Mouse (Mus musculus): ENCODE results near the gene Phtf2. TPM values are rescaled to one million over a fixed set of nuclear protein-coding genes. Genes with fewer than 3 reads are reported as not detected.

The Phtf2 gene
- polyA plus RNA-seq, 1 experiment from 2014 or later, result 8.4 TPM

Other genes starting within 250 kb of the Phtf2 start
- 51.3 and 58.2 TPM in 2 replicates for gene Tmem60, start 67 bp upstream of the Phtf2 start, polyA plus RNA-seq (2015; fragmentation: Nextera tagmentation; extraction: Ambion mirVana)
- gene Rsbn1l, start 74.3 kb upstream of the Phtf2 start, polyA plus RNA-seq (2015; fragmentation: Nextera tagmentation; extraction: Ambion mirVana), result 4.2 and 4.9 TPM in 2 replicates
- gene Ptpn12, start 173.8 kb upstream of the Phtf2 start, polyA plus RNA-seq (2015; fragmentation: Nextera tagmentation; extraction: Ambion mirVana), result 16.9 and 17.3 TPM in 2 replicates

Measured in intestine, embryonic 15.5 days (tissue).